Mouse (Mus musculus): Measurements from ENCODE around the gene Nectin4. TPM values are rescaled to one million over a fixed set of nuclear protein-coding genes. Genes with fewer than 3 reads are reported as not detected.

Nectin4 gene
- polyA plus RNA-seq, 1 experiment from 2014 or later: 3.0 TPM

GRCm38 (mm10) chr1:171342262-171343207, 27.4 kb upstream of the Nectin4 start:
- Histone ChIP-seq H3K27ac (peak overlapping the region; percentile 46; the same call in 1 of the 2 replicates), H3K27me3 (no peaks in the 10 kb centered on the region), H3K9me3 (replicated peaks) (0 out of 2 replicates have a peak, but pooled peaks cover 7% of the 10 kb centered on the region), H3K4me3 (replicated peaks) (no peak overlapping the region), H3K36me3 (peaks cover 61% of the 10 kb centered on the region), H3K4me2 (no peak overlapping the region), H3K9ac (no peak overlapping the region), H3K4me1 (peaks cover 22% of the 10 kb centered on the region)
- WGBS: 89% methylated on average over 16 of the region's 16 CpGs
- no peak for ATAC-seq (replicated peaks; ENCODE audit: low FRiP score)

- Histone ChIP-seq H3K4me1 (peaks cover 22% of the 10 kb centered on the region), H3K4me3 (replicated peaks) (peak overlapping the region; percentile 94), H3K9ac (0 out of 2 replicates have a peak overlapping the region, but pooled peaks have one; percentile 78), H3K4me2 (peak overlapping the region; percentile 86), H3K27me3 (no peaks in the 10 kb centered on the region), H3K27ac (no peak overlapping the region), H3K9me3 (replicated peaks) (0 out of 2 replicates have a peak, but pooled peaks cover 7% of the 10 kb centered on the region), H3K36me3 (peaks cover 45% of the 10 kb centered on the region)
- 78% methylated on average over 8 of the region's 9 CpGs for WGBS
- ATAC-seq (replicated peaks; ENCODE audit: low FRiP score): peak; percentile 8; the same call in 1 of the 2 replicates
Measured at GRCm38 (mm10) chr1:171343922-171344677, 25.8 kb upstream of the Nectin4 start.

- ATAC-seq (replicated peaks; ENCODE audit: low FRiP score): 0 out of 2 replicates have a peak, but pooled peaks have one; percentile 6
- Histone ChIP-seq H3K27me3 (no peaks in the 10 kb centered on the region), H3K27ac (peak overlapping the region; percentile 88; the same call in 1 of the 2 replicates), H3K4me1 (peaks cover 22% of the 10 kb centered on the region), H3K9ac (peak overlapping the region; percentile 78), H3K4me2 (peak overlapping the region; percentile 86), H3K4me3 (replicated peaks) (peak overlapping the region; percentile 94), H3K36me3 (peaks cover 39% of the 10 kb centered on the region), H3K9me3 (replicated peaks) (0 out of 2 replicates have a peak, but pooled peaks cover 7% of the 10 kb centered on the region)
- 77% methylated on average over 9 of the region's 9 CpGs for WGBS
Measured at GRCm38 (mm10) chr1:171344715-171345114, 25.2 kb upstream of the Nectin4 start.

DNA sequence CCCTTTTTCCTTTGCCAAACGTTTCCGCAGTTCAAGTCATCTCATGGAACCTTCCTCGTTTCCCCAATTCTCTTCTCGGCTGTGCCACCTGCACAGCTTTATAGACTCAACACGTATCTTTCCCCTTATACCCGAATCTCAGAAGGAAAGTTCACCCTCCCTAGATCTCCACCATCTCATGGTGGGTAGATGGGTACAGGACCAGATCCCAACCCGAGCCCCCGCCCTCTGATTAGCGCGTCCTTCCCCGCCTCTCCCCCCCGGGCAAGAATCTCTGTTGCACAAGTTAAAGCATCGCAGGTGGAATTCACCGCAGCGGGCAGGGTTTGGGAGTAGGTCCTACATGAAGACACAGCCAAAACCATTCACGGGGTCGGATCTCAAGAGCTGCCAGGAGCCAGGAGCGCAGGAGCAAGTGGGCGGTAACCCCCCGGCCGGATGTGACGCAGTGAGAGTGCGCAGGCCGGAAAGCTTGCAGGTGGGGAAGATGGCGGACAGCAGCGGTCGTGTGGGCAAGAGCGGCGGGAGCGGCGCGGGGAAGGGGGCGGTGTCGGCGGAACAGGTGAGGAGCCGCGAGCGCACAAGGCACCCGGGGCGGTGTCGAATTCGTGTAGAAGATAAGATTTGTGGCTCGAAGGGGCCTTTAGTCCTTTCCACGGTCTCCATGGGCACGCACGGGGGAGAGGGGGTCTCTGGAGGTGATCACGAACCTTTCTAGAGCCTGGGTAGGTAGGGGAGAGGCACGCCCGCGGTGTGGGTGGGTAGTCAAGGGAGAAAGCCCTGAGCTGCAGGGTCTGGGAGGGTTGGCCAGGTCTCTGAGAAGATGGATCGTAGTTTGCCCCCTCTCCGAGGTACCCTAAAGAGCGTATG, 24.4 kb upstream of the Nectin4 start, which contains the start of the genes Nit1 and Pfdn2:
Nit1 (minus strand) TSS at position 422 of the 870 bp plus-strand sequence.
Pfdn2 (plus strand) TSS at position 446 of the 870 bp plus-strand sequence.
- peak within 1 kb of the TSS; percentile 78 for H3K9ac ChIP-seq
- H3K27me3 ChIP-seq: no peaks in the 10 kb centered on the region
- peaks cover 31% of the 10 kb centered on the region for H3K36me3 ChIP-seq
- ATAC-seq (replicated peaks; ENCODE audit: low FRiP score): peak; percentile 92
- peak within 1 kb of the TSS; percentile 88 for H3K27ac ChIP-seq
- peak within 1 kb of the TSS; percentile 86 for H3K4me2 ChIP-seq
- H3K4me1 ChIP-seq: peaks cover 22% of the 10 kb centered on the region
- H3K4me3 ChIP-seq (replicated peaks): peak within 1 kb of the TSS; percentile 94
- WGBS: under 1% methylated on average over 53 of the region's 53 CpGs
- 0 out of 2 replicates have a peak, but pooled peaks cover 7% of the 10 kb centered on the region for H3K9me3 ChIP-seq (replicated peaks)

DNA sequence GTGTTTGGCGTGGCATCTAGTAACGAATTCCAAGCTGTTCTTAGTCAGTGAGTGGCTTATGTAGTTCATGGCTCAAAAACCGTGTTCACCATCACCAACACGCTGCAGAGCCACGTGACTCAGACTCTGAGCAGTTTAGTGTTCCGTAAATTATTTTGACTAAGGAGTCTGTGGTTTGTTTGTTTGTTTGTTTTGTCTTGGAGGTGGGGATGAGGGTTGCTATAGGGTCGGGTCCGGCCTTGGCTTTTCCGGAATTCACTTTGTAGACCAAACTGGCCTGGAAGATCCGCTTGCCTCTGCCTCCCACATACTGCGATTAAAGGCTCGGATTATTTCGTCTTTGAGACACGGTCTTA, 23.8 kb upstream of the Nectin4 start:
- peak overlapping the region; percentile 88 for H3K27ac ChIP-seq
- peak overlapping the region; percentile 94 for H3K4me3 ChIP-seq (replicated peaks)
- peak overlapping the region; percentile 78 for H3K9ac ChIP-seq
- H3K4me2 ChIP-seq: peak overlapping the region; percentile 86
- H3K9me3 ChIP-seq (replicated peaks): 0 out of 2 replicates have a peak, but pooled peaks cover 7% of the 10 kb centered on the region
- peaks cover 22% of the 10 kb centered on the region for H3K4me1 ChIP-seq
- WGBS: under 1% methylated on average over 14 of the region's 14 CpGs
- ATAC-seq (replicated peaks; ENCODE audit: low FRiP score): 0 out of 2 replicates have a peak, but pooled peaks have one; percentile 6
- H3K27me3 ChIP-seq: no peaks in the 10 kb centered on the region
- H3K36me3 ChIP-seq: peaks cover 25% of the 10 kb centered on the region

DNA sequence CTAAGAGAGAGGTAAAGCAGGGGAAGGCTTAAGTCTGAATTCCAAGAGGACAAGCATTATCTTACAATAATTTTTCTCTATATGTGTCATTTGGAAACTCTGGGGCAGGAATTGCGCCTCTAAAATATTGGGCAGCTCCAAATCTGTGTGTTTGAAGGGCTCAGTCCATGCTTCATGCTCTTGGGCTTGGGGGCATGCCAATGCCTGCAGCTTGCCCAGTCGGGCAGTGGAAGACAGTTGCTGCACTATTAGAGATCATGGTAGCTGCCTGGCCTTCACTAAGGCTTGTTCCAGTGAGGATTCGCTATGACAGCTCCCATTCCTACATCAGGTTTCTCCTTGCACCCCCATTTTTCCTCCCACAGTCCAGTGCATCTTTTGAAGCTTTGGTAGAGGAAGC, 21.2 kb upstream of the Nectin4 start:
- H3K36me3 ChIP-seq: no peaks in the 10 kb centered on the region
- no peaks in the 10 kb centered on the region for H3K27me3 ChIP-seq
- peaks cover 26% of the 10 kb centered on the region for H3K4me1 ChIP-seq
- H3K4me2 ChIP-seq: no peak overlapping the region
- no peak for ATAC-seq (replicated peaks; ENCODE audit: low FRiP score)
- H3K9me3 ChIP-seq (replicated peaks): 0 out of 2 replicates have a peak, but pooled peaks cover 7% of the 10 kb centered on the region
- H3K4me3 ChIP-seq (replicated peaks): no peak overlapping the region
- H3K27ac ChIP-seq: no peak overlapping the region
- H3K9ac ChIP-seq: no peak overlapping the region
- WGBS: 93% methylated on average over 3 of the region's 3 CpGs

DNA sequence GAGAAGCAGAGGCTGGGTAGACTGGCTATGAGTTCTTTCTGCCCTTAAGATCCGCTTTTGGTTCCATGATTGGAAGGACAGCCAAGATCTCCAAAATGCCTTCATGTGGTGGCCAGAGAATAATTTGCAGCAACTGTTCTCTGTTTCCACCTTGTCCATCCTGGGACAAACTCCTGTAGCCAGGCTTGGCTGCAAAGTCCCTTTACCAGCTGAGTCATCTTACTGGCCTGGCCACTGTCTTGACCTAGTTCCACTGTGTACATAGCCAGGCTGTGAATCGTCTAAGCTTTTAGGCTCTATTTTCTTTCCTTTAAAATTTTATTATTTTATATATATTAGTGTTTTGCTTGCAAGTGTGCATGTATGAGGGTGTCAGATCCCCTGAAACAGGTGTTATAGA, 20.7 kb upstream of the Nectin4 start:
- Histone ChIP-seq H3K9ac (no peak overlapping the region), H3K4me2 (no peak overlapping the region), H3K27me3 (no peaks in the 10 kb centered on the region), H3K4me3 (replicated peaks) (no peak overlapping the region), H3K9me3 (replicated peaks) (0 out of 2 replicates have a peak, but pooled peaks cover 6% of the 10 kb centered on the region), H3K36me3 (no peaks in the 10 kb centered on the region), H3K27ac (no peak overlapping the region), H3K4me1 (peaks cover 21% of the 10 kb centered on the region)
- 85% methylated on average over 2 of the region's 2 CpGs for WGBS
- no peak for ATAC-seq (replicated peaks; ENCODE audit: low FRiP score)

GRCm38 (mm10) chr1:171355812-171356340, 14.0 kb upstream of the Nectin4 start:
- Histone ChIP-seq H3K9me3 (replicated peaks) (no peaks in the 10 kb centered on the region), H3K4me2 (no peak overlapping the region), H3K9ac (no peak overlapping the region), H3K27ac (no peak overlapping the region), H3K4me3 (replicated peaks) (no peak overlapping the region), H3K27me3 (no peaks in the 10 kb centered on the region), H3K4me1 (peaks cover 15% of the 10 kb centered on the region), H3K36me3 (peaks cover 30% of the 10 kb centered on the region)
- no peak for ATAC-seq (replicated peaks; ENCODE audit: low FRiP score)
- 84% methylated on average over 5 of the region's 5 CpGs for WGBS

DNA sequence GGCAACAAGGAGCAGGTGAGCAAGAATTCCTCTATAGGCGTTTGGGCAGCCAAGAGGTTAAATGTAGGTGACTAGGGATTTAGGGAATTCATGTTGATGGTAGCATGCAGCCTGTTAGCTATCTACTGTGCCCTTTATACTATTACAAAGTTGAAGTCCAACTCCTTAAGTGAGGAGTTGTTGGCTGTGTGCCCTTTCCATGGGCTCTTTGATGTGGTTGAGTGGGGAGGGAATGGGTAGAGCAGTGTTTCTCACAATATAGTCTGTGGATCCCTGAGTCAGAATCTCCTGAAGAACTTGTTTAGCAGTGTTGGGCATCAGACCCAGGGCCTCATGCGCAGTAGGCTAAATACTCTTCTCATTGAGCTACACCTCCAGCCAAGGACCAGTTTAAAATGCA, 13.1 kb upstream of the Nectin4 start:
- Histone ChIP-seq H3K4me2 (no peak overlapping the region), H3K36me3 (peaks cover 30% of the 10 kb centered on the region), H3K27ac (no peak overlapping the region), H3K9ac (no peak overlapping the region), H3K9me3 (replicated peaks) (no peaks in the 10 kb centered on the region), H3K4me3 (replicated peaks) (no peak overlapping the region), H3K27me3 (no peaks in the 10 kb centered on the region), H3K4me1 (peaks cover 18% of the 10 kb centered on the region)
- 91% methylated on average over 2 of the region's 2 CpGs for WGBS
- ATAC-seq (replicated peaks; ENCODE audit: low FRiP score): no peak

- H3K9me3 ChIP-seq (replicated peaks): no peaks in the 10 kb centered on the region
- H3K36me3 ChIP-seq: peaks cover 30% of the 10 kb centered on the region
- no peak for ATAC-seq (replicated peaks; ENCODE audit: low FRiP score)
- H3K27me3 ChIP-seq: no peaks in the 10 kb centered on the region
- no peak overlapping the region for H3K27ac ChIP-seq
- 71% methylated on average over 4 of the region's 4 CpGs for WGBS
- no peak overlapping the region for H3K9ac ChIP-seq
- H3K4me3 ChIP-seq (replicated peaks): no peak overlapping the region
- no peak overlapping the region for H3K4me2 ChIP-seq
- peaks cover 15% of the 10 kb centered on the region for H3K4me1 ChIP-seq
Measured at GRCm38 (mm10) chr1:171358421-171358820, 11.5 kb upstream of the Nectin4 start.

- Histone ChIP-seq H3K27ac (peak overlapping the region; percentile 88), H3K4me3 (replicated peaks) (peak overlapping the region; percentile 62), H3K36me3 (peaks cover 30% of the 10 kb centered on the region), H3K27me3 (no peaks in the 10 kb centered on the region), H3K4me2 (peak overlapping the region; percentile 85), H3K9ac (peak overlapping the region; percentile 73), H3K9me3 (replicated peaks) (no peaks in the 10 kb centered on the region), H3K4me1 (peaks cover 15% of the 10 kb centered on the region)
- no peak; the same call in none of the 2 replicates for ATAC-seq (replicated peaks; ENCODE audit: low FRiP score)
- whole genome bisulfite sequencing: 6% methylated on average over 26 of the region's 26 CpGs
Measured at GRCm38 (mm10) chr1:171360253-171360652, 9.6 kb upstream of the Nectin4 start.

Data from kidney, embryonic 15.5 days (tissue).